Mouse (Mus musculus): ENCODE results near the gene Slco2b1.

Gene Slco2b1

GRCm38 (mm10) chr7:99648623-99649022, 62.5 kb downstream of the Slco2b1 start:
- DNase-seq: no peak

- no peak for DNase-seq
Observed at GRCm38 (mm10) chr7:99644701-99645100, 66.4 kb downstream of the Slco2b1 start.

GRCm38 (mm10) chr7:99642078-99642477, 69.1 kb downstream of the Slco2b1 start:
- no peak for DNase-seq

GRCm38 (mm10) chr7:99641245-99641644, 69.9 kb downstream of the Slco2b1 start:
- DNase-seq: no peak

GRCm38 (mm10) chr7:99633966-99634665, 77.0 kb downstream of the Slco2b1 start:
- DNase-seq: no peak

GRCm38 (mm10) chr7:99632286-99632685, 78.9 kb downstream of the Slco2b1 start:
- no peak for DNase-seq

- no peak for DNase-seq
Observed at GRCm38 (mm10) chr7:99627366-99627765, 83.8 kb downstream of the Slco2b1 start.

GRCm38 (mm10) chr7:99626376-99627270, 84.5 kb downstream of the Slco2b1 start, which contains the start of gene Tpbgl:
Gene Tpbgl, minus strand, starts transcription at chr7:99627103.
- peak; percentile 40 to 44 for DNase-seq

- DNase-seq: peak; percentile 55 to 64
Observed at GRCm38 (mm10) chr7:99625722-99626375, 85.3 kb downstream of the Slco2b1 start.

GRCm38 (mm10) chr7:99618860-99619259, 92.3 kb downstream of the Slco2b1 start:
- no peak for DNase-seq

- DNase-seq: no peak
Observed at GRCm38 (mm10) chr7:99618264-99618663, 92.9 kb downstream of the Slco2b1 start.

Data from thymus, adult 18-20 months (tissue).